Mouse (Mus musculus) c-Kit-positive CD71-negative TER-119-negative erythroid progenitor cells, embryonic 14.5 days (primary cell): ENCODE measurements around the gene Syt7.

ENCODE experiments used
- DNase-seq: peaks from one replicate; pipeline ENCODE4 v3.0.0-alpha.2; 2013; ENCODE audit warnings: low read depth

Gene Syt7

GRCm38 (mm10) chr19:10425484-10426270 lies 36.8 kb downstream of the Syt7 start:
- no peak for DNase-seq

GRCm38 (mm10) chr19:10426312-10426711 lies 37.4 kb downstream of the Syt7 start:
- no peak for DNase-seq

- no peak for DNase-seq
Observed at GRCm38 (mm10) chr19:10426793-10427192, 37.9 kb downstream of the Syt7 start.

GRCm38 (mm10) chr19:10427431-10427830 lies 38.5 kb downstream of the Syt7 start:
- DNase-seq, result no peak

GRCm38 (mm10) chr19:10429371-10429770 lies 40.5 kb downstream of the Syt7 start:
- no peak for DNase-seq

GRCm38 (mm10) chr19:10431410-10431809 lies 42.5 kb downstream of the Syt7 start:
- DNase-seq, result no peak

- DNase-seq, result no peak
Observed at GRCm38 (mm10) chr19:10431841-10432240, 43.0 kb downstream of the Syt7 start.

GRCm38 (mm10) chr19:10433225-10433624 lies 44.3 kb downstream of the Syt7 start:
- DNase-seq, result no peak

- no peak for DNase-seq
Observed at GRCm38 (mm10) chr19:10433879-10434540, 45.1 kb downstream of the Syt7 start.

GRCm38 (mm10) chr19:10434927-10435326 lies 46.0 kb downstream of the Syt7 start:
- DNase-seq, result no peak

- DNase-seq, result peak; percentile 56
Observed at GRCm38 (mm10) chr19:10435908-10436307, 47.0 kb downstream of the Syt7 start.

GRCm38 (mm10) chr19:10436726-10437125 lies 47.8 kb downstream of the Syt7 start:
- DNase-seq, result no peak

- DNase-seq, result no peak
Observed at GRCm38 (mm10) chr19:10437521-10437920, 48.6 kb downstream of the Syt7 start.

- DNase-seq, result no peak
Observed at GRCm38 (mm10) chr19:10444685-10445369, 55.9 kb downstream of the Syt7 start.

- no peak for DNase-seq
Observed at GRCm38 (mm10) chr19:10448275-10448674, 59.4 kb downstream of the Syt7 start.

GRCm38 (mm10) chr19:10449190-10449589 lies 60.3 kb downstream of the Syt7 start:
- no peak for DNase-seq

- peak; percentile 70 for DNase-seq
Observed at GRCm38 (mm10) chr19:10449708-10450107, 60.8 kb downstream of the Syt7 start.

- no peak for DNase-seq
Observed at GRCm38 (mm10) chr19:10454718-10455436, 66.0 kb downstream of the Syt7 start.

- DNase-seq, result no peak
Observed at GRCm38 (mm10) chr19:10455437-10455806, 66.5 kb downstream of the Syt7 start.

GRCm38 (mm10) chr19:10456752-10457483 lies 68.0 kb downstream of the Syt7 start, which contains the start of gene Lrrc10b:
Gene Lrrc10b (minus strand): TSS chr19:10457473.
- no peak for DNase-seq

- DNase-seq, result no peak
Observed at GRCm38 (mm10) chr19:10457484-10457800, 68.6 kb downstream of the Syt7 start.

GRCm38 (mm10) chr19:10458096-10458495 lies 69.2 kb downstream of the Syt7 start:
- DNase-seq, result no peak
